Mouse (Mus musculus): ENCODE results near the gene Kif20b. TPM values are rescaled to one million over a fixed set of nuclear protein-coding genes. Genes with fewer than 3 reads are reported as not detected.

Kif20b gene
- polyA plus RNA-seq, 2 experiments: 28.1 to 45.5 TPM

- no peaks in the 10 kb centered on the region for H3K9me3 ChIP-seq (ENCODE audit: control insufficient read depth, low read length)
- ATAC-seq (ENCODE audit: low FRiP score, low read depth): no peak
- no peak overlapping the region for H3K9ac ChIP-seq (ENCODE audit: low read depth, low read length, severe bottlenecking)
- no peak for TF ChIP-seq POLR2A (IDR thresholded peaks at IDR 0.05; ENCODE audit: borderline replicate concordance, extremely low read depth, insufficient read depth, insufficient read length)
- H3K4me2 ChIP-seq (replicated peaks; ENCODE audit: low read depth, low read length, severe bottlenecking): no peak overlapping the region
- no peak overlapping the region for H3K27ac ChIP-seq (replicated peaks; ENCODE audit: low read depth, low read length)
- no peaks in the 10 kb centered on the region for H3K27me3 ChIP-seq (ENCODE audit: control insufficient read depth, insufficient read depth, low read length)
- H3K4me3 ChIP-seq (replicated peaks; ENCODE audit: low read length): no peak overlapping the region
- H3K4me1 ChIP-seq (ENCODE audit: control insufficient read depth, insufficient read depth, low read length): no peaks in the 10 kb centered on the region
- no peaks in the 10 kb centered on the region for H3K36me3 ChIP-seq (ENCODE audit: control insufficient read depth, insufficient read depth, low read length)
- DNase-seq (ENCODE audit: low spot score): no peak
- 53% methylated on average over 7 of the region's 7 CpGs for WGBS
These were observed 20.9 kb upstream of the Kif20b start for GRCm38 (mm10) chr19:34901266-34901665.

GRCm38 (mm10) chr19:34901735-34902134, 20.4 kb upstream of the Kif20b start:
- Histone ChIP-seq H3K4me3 (replicated peaks; ENCODE audit: low read length) (no peak overlapping the region), H3K9ac (ENCODE audit: low read depth, low read length, severe bottlenecking) (no peak overlapping the region), H3K4me2 (replicated peaks; ENCODE audit: low read depth, low read length, severe bottlenecking) (no peak overlapping the region), H3K4me1 (ENCODE audit: control insufficient read depth, insufficient read depth, low read length) (no peaks in the 10 kb centered on the region), H3K27ac (replicated peaks; ENCODE audit: low read depth, low read length) (no peak overlapping the region), H3K27me3 (ENCODE audit: control insufficient read depth, insufficient read depth, low read length) (no peaks in the 10 kb centered on the region), H3K36me3 (ENCODE audit: control insufficient read depth, insufficient read depth, low read length) (no peaks in the 10 kb centered on the region), H3K9me3 (ENCODE audit: control insufficient read depth, low read length) (no peaks in the 10 kb centered on the region)
- 29% methylated on average over 2 of the region's 2 CpGs for WGBS
- DNase-seq (ENCODE audit: low spot score): no peak
- ATAC-seq (ENCODE audit: low FRiP score, low read depth): no peak
- TF ChIP-seq POLR2A (IDR thresholded peaks at IDR 0.05; ENCODE audit: borderline replicate concordance, extremely low read depth, insufficient read depth, insufficient read length): no peak

GRCm38 (mm10) chr19:34904032-34904431, 18.1 kb upstream of the Kif20b start:
- no peak for TF ChIP-seq POLR2A (IDR thresholded peaks at IDR 0.05; ENCODE audit: borderline replicate concordance, extremely low read depth, insufficient read depth, insufficient read length)
- no peak overlapping the region for H3K27ac ChIP-seq (replicated peaks; ENCODE audit: low read depth, low read length)
- no peak overlapping the region for H3K4me2 ChIP-seq (replicated peaks; ENCODE audit: low read depth, low read length, severe bottlenecking)
- no peak overlapping the region for H3K4me3 ChIP-seq (replicated peaks; ENCODE audit: low read length)
- DNase-seq (ENCODE audit: low spot score) (no peak), ATAC-seq (ENCODE audit: low FRiP score, low read depth) (no peak)
- H3K27me3 ChIP-seq (ENCODE audit: control insufficient read depth, insufficient read depth, low read length): no peaks in the 10 kb centered on the region
- WGBS: 77% methylated on average over 5 of the region's 5 CpGs
- H3K9me3 ChIP-seq (ENCODE audit: control insufficient read depth, low read length): no peaks in the 10 kb centered on the region
- H3K36me3 ChIP-seq (ENCODE audit: control insufficient read depth, insufficient read depth, low read length): no peaks in the 10 kb centered on the region
- no peaks in the 10 kb centered on the region for H3K4me1 ChIP-seq (ENCODE audit: control insufficient read depth, insufficient read depth, low read length)
- H3K9ac ChIP-seq (ENCODE audit: low read depth, low read length, severe bottlenecking): no peak overlapping the region

- H3K36me3 ChIP-seq (ENCODE audit: control insufficient read depth, insufficient read depth, low read length): no peaks in the 10 kb centered on the region
- H3K9me3 ChIP-seq (ENCODE audit: control insufficient read depth, low read length): no peaks in the 10 kb centered on the region
- H3K4me3 ChIP-seq (replicated peaks; ENCODE audit: low read length): no peak overlapping the region
- no peak for TF ChIP-seq POLR2A (IDR thresholded peaks at IDR 0.05; ENCODE audit: borderline replicate concordance, extremely low read depth, insufficient read depth, insufficient read length)
- H3K27me3 ChIP-seq (ENCODE audit: control insufficient read depth, insufficient read depth, low read length): no peaks in the 10 kb centered on the region
- H3K9ac ChIP-seq (ENCODE audit: low read depth, low read length, severe bottlenecking): no peak overlapping the region
- ATAC-seq (ENCODE audit: low FRiP score, low read depth): no peak
- no peak overlapping the region for H3K27ac ChIP-seq (replicated peaks; ENCODE audit: low read depth, low read length)
- no peak overlapping the region for H3K4me2 ChIP-seq (replicated peaks; ENCODE audit: low read depth, low read length, severe bottlenecking)
- 95% methylated on average over 7 of the region's 7 CpGs for WGBS
- no peak for DNase-seq (ENCODE audit: low spot score)
- no peaks in the 10 kb centered on the region for H3K4me1 ChIP-seq (ENCODE audit: control insufficient read depth, insufficient read depth, low read length)
These were observed 16.7 kb upstream of the Kif20b start for GRCm38 (mm10) chr19:34905424-34905823.

GRCm38 (mm10) chr19:34906772-34907171, 15.4 kb upstream of the Kif20b start:
- H3K36me3 ChIP-seq (ENCODE audit: control insufficient read depth, insufficient read depth, low read length): no peaks in the 10 kb centered on the region
- no peaks in the 10 kb centered on the region for H3K4me1 ChIP-seq (ENCODE audit: control insufficient read depth, insufficient read depth, low read length)
- H3K27ac ChIP-seq (replicated peaks; ENCODE audit: low read depth, low read length): no peak overlapping the region
- no peaks in the 10 kb centered on the region for H3K9me3 ChIP-seq (ENCODE audit: control insufficient read depth, low read length)
- H3K27me3 ChIP-seq (ENCODE audit: control insufficient read depth, insufficient read depth, low read length): no peaks in the 10 kb centered on the region
- DNase-seq (ENCODE audit: low spot score) (no peak), ATAC-seq (ENCODE audit: low FRiP score, low read depth) (no peak)
- no peak for TF ChIP-seq POLR2A (IDR thresholded peaks at IDR 0.05; ENCODE audit: borderline replicate concordance, extremely low read depth, insufficient read depth, insufficient read length)
- 72% methylated on average over 5 of the region's 5 CpGs for WGBS
- no peak overlapping the region for H3K4me3 ChIP-seq (replicated peaks; ENCODE audit: low read length)
- H3K4me2 ChIP-seq (replicated peaks; ENCODE audit: low read depth, low read length, severe bottlenecking): no peak overlapping the region
- H3K9ac ChIP-seq (ENCODE audit: low read depth, low read length, severe bottlenecking): no peak overlapping the region

GRCm38 (mm10) chr19:34912366-34912765, 9.8 kb upstream of the Kif20b start:
- DNase-seq (ENCODE audit: low spot score): no peak

More at GRCm38 (mm10) chr19:34912366-34912765, 9.8 kb upstream of the Kif20b start:
- Histone ChIP-seq H3K4me3 (replicated peaks; ENCODE audit: low read length) (no peak overlapping the region), H3K36me3 (ENCODE audit: control insufficient read depth, insufficient read depth, low read length) (no peaks in the 10 kb centered on the region), H3K9ac (ENCODE audit: low read depth, low read length, severe bottlenecking) (no peak overlapping the region), H3K27ac (replicated peaks; ENCODE audit: low read depth, low read length) (no peak overlapping the region), H3K4me2 (replicated peaks; ENCODE audit: low read depth, low read length, severe bottlenecking) (no peak overlapping the region), H3K9me3 (ENCODE audit: control insufficient read depth, low read length) (no peaks in the 10 kb centered on the region), H3K4me1 (ENCODE audit: control insufficient read depth, insufficient read depth, low read length) (no peaks in the 10 kb centered on the region), H3K27me3 (ENCODE audit: control insufficient read depth, insufficient read depth, low read length) (no peaks in the 10 kb centered on the region)
- no peak for ATAC-seq (ENCODE audit: low FRiP score, low read depth)
- TF ChIP-seq POLR2A (IDR thresholded peaks at IDR 0.05; ENCODE audit: borderline replicate concordance, extremely low read depth, insufficient read depth, insufficient read length): no peak

All from limb, embryonic 14.5 days (tissue).